Mouse (Mus musculus) adrenal gland, adult (tissue): Measurements from ENCODE around the gene Naga.

Experiments
- DNase-seq, 2 experiments: peaks; one replicate each; pipeline ENCODE4 v3.0.0; 2022 to 2023; ENCODE audit warnings: low spot score in 1 of 2; ENCODE audit not compliant: inconsistent age in 2 of 2

Gene Naga

DNA sequence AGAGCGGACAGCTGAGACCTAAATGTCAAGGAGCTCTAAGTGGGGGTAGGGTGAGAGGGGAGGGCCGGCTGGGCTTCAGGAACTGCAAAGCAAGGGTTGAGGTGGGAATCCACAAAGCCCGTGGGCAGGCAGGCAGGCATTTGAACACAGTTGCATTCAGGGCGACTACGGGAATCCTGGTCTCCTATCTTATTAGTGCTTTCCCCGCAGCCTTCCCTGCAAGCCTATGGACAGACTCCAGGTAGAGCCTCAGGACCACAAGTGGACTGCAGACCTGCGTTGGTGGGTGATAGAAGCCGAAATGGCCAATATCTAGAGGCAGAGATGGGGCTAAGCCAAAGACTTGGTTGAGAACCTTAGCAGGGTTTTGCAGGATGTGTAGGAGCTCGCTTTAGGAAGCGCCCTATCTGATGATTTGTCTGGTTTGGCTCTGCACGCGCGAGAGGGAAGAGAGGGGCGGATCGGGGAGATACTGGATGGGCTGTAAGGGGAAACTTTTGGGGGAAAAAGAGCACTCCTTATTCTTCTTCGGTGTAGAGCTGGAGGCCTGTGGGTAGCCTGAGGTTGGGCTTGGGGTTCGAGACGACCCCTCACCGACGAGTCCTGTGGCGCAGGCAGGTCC lies 1.8 kb upstream of the Naga start:
- peak in 1 of 2 experiments; percentile 37 for DNase-seq

GRCm38 (mm10) chr15:82339634-82340254 lies 1.0 kb upstream of the Naga start:
- peak in 1 of 2 experiments; percentile 32 for DNase-seq

- DNase-seq = no peak
Observed at GRCm38 (mm10) chr15:82339150-82339549, 425 bp upstream of the Naga start.

DNA sequence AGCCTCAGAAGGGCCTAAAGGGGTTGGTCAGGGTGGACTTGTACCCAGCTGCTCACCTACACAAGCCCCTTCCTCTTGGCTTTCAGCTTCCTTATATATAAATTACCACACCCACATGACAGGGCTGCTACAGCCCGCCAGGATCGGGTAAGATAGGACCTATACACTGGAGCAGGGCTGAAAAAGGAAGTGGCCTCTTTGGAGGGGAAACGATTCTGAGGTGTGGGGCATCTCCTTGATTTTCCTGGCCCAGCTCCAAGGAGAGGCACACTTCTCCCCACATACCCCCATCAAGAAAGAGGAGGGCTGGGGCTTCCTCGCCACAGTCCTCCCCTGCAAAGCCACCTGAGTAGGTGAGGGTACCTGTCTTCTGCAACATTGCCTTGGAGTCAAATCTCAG lies 850 bp downstream of the Naga start:
- DNase-seq = no peak

DNA sequence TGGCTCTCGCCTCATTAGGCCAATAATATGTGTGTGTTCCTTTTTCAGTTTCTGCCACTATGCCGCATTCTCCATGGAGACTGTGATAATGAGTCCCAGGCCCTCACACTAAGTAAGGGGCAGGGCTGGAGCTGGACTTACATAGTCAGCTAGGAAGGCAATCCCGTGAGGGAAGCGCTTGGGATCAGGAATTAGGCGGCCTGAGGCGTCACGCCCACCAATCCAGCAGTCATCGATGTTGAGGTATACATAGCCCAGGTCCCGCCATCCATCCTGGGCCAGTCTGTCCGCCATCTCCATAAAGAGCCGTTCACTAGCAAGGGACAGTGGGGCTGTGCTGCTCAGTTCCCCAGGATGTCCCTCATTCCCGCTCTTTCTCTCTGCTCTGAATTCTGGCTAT lies 2.1 kb downstream of the Naga start:
- DNase-seq = peak in 1 of 2 experiments; percentile 21

DNA sequence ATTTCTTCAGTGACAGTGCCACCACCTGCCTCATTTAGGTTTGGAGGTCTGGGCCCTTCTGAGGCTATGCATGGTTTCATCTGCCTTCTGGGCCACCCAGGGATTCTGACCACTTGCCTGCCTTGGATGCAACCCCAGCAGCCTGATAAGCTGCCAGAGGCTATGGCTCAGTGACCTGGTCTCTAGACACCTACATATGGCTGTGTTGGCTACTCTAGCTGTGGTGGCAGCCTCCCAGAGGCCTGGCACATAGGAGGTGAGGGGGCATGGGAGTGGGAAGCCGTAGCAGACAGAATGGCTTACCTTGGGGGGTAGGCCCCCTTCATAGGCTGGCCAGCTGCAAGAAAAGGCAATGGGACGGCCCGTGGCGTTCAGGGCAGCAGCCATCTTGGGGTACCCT lies 3.5 kb downstream of the Naga start:
- DNase-seq = peak in 1 of 2 experiments; percentile 18

DNA sequence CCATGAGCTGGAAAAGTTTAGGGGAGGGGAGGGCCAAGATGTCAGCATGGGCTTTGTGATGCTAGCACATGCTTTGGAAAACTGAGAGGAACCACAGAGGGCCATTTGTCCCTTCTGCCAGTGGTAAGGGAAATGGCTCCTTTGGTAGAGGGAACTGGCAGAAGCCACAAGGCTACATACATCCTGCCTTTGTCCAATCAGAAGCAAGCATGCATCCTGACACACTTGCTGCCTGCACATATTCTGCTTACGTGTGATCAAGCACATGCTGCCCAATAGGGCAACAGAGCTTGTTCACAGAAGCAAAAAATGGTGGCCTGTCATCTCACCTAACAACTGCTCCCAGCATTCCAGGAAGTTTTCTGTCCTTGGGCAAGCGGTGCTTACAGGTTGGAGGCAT lies 13.3 kb downstream of the Naga start:
- no peak for DNase-seq

GRCm38 (mm10) chr15:82322195-82322594 lies 16.5 kb downstream of the Naga start:
- no peak for DNase-seq

- DNase-seq = no peak
Observed at GRCm38 (mm10) chr15:82319613-82320012, 19.1 kb downstream of the Naga start.

DNA sequence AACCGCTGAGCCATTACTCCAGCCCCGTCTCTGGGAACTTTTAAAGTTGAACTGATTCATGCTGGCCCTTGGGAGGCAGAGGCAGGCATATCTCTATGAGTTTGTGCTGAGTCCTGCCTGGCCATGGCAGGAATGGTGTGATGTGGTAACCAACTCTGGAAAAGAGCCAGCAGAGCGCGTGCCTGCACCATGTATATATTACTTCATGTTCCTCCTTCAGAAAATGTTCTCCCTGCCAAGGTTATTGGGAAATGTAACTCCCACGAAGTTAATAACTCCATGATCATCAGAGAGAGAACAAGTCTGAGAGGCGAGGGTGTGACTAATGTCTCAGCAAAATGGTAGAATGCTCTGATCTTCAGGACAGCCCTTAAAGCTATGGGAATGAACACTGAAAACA lies 20.9 kb downstream of the Naga start:
- DNase-seq = no peak

GRCm38 (mm10) chr15:82308416-82308815 lies 30.3 kb downstream of the Naga start:
- no peak for DNase-seq

- no peak for DNase-seq
Observed at GRCm38 (mm10) chr15:82307107-82307506, 31.6 kb downstream of the Naga start.

- DNase-seq = no peak
Observed at GRCm38 (mm10) chr15:82298764-82299561, 39.8 kb downstream of the Naga start, which contains the start of gene Wbp2nl. Gene Wbp2nl, plus strand, starts transcription at chr15:82298954.

GRCm38 (mm10) chr15:82294059-82294458 lies 44.7 kb downstream of the Naga start:
- DNase-seq = peak in 1 of 2 experiments; percentile 26

GRCm38 (mm10) chr15:82293271-82293711 lies 45.4 kb downstream of the Naga start:
- no peak for DNase-seq

- DNase-seq = no peak
Observed at GRCm38 (mm10) chr15:82292851-82293250, 45.9 kb downstream of the Naga start.

DNA sequence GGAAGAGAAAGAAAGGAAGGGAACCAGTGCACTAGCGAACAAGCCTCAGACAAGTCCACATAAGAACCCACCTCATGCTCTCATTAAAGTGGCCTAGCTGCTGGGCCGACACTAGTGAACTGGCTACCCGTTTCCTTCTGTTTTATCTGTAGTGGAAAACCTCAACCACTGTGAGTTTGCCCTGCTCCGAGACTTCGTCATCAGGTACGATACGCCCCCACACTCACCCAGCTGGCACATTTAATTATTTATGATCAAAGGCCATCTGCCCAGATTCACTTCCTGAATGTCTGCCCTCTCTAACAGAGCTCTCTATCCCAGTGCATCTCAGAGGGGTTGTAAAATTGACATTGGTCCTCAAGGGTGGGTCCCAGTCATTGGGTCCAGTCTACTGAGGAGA lies 48.5 kb downstream of the Naga start:
- no peak for DNase-seq

DNA sequence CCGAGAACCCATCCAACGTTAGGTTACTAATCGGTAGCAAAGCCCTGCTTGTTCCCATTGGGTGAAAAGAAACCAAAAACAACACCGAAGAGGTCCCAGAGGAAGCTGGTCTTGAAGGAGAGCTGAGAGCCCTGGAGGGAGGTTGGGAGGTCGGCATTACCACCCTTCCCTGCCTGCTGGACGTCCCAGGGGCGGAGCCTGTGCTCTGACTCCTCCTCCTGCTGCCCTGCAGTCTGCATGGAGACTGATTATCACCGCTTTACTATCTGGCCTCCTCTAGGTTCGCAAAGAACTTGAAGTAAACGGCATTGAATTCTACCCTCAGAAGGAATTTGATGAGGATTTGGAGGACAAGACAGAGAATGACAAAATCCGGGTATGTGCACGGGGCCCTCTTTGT lies 52.6 kb downstream of the Naga start:
- no peak for DNase-seq

DNA sequence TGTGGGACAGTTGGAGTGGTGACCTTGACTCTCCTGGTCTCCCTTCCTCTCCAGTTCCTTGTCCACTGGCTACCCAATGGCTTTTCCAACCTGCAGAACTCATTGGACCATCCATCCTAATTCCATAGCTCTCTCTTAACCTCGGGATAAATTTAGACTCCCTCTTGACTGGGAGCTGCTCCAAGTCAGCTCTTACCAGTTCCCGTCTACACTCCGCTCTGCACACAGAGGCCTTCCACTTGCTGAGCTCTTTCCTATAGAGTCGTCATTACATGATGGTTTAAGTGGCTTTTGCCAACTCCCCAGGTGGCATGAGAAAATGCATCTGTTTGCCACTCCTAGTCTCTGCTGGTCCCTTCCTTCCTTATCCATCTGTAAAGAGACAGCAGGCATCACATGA lies 58.1 kb downstream of the Naga start:
- no peak for DNase-seq
